Mouse (Mus musculus) limb, embryonic 14.5 days (tissue): ENCODE measurements at regions not wholly inside any gene's neighbourhood (a gene's known extent, or its start where the extent isn't known, plus 50 kb on each side); places are given as distances from the start of the nearest gene placed in this dataset.

ENCODE experiments used
- ATAC-seq: fragments of 200-750 bp; cut with Nextera tagmentation; 2 replicates; pipeline ENCODE4 v1.8.0; 2017; ENCODE audit warnings: low read depth, moderate number of reproducible peaks, moderate TSS enrichment; ENCODE audit not compliant: low FRiP score
- DNase-seq: peaks from one replicate; pipeline ENCODE4 v3.0.0-alpha.2; 2015; ENCODE audit warnings: low spot score
- H3K27ac ChIP-seq: fragments of 300-500 bp; sonication (generic); replicated peaks from 2 replicates; pipeline ENCODE4 v1.5.1; 2014; ENCODE audit warnings: low read depth, mild to moderate bottlenecking, low read length, moderate library complexity, mixed read lengths
- H3K27me3 ChIP-seq: fragments of 300-500 bp; sonication (generic); 2 replicates; pipeline ENCODE4 v1.6.1; 2014; ENCODE audit warnings: low read length, mixed read lengths; ENCODE audit not compliant: control insufficient read depth, insufficient read depth
- H3K36me3 ChIP-seq: fragments of 300-500 bp; sonication (generic); 2 replicates; pipeline ENCODE4 v1.6.1; 2014; ENCODE audit warnings: mild to moderate bottlenecking, low read length, moderate library complexity, mixed read lengths; ENCODE audit not compliant: control insufficient read depth, insufficient read depth
- H3K4me1 ChIP-seq: fragments of 300-500 bp; sonication (generic); 2 replicates; pipeline ENCODE4 v1.6.1; 2014; ENCODE audit warnings: antibody characterized with exemption, low read length, mixed read lengths; ENCODE audit not compliant: control insufficient read depth, insufficient read depth
- H3K4me2 ChIP-seq: fragments of 300-500 bp; sonication (generic); replicated peaks from 2 replicates; pipeline ENCODE4 v1.6.1; 2014; ENCODE audit warnings: low read depth, mild to moderate bottlenecking, low read length, moderate library complexity; ENCODE audit not compliant: severe bottlenecking
- H3K4me3 ChIP-seq: fragments of 300-500 bp; sonication (generic); replicated peaks from 2 replicates; pipeline ENCODE4 v1.5.1; 2014; ENCODE audit warnings: low read length
- H3K9ac ChIP-seq: fragments of 300-500 bp; sonication (generic); 2 replicates; pipeline ENCODE4 v1.6.1; 2014; ENCODE audit warnings: mild to moderate bottlenecking, low read depth, low read length, moderate library complexity; ENCODE audit not compliant: severe bottlenecking
- H3K9me3 ChIP-seq: fragments of 300-500 bp; sonication (generic); 2 replicates; pipeline ENCODE4 v1.6.1; 2016; ENCODE audit warnings: low read length; ENCODE audit not compliant: control insufficient read depth
- POLR2A ChIP-seq: fragments of 200-500 bp; IDR thresholded peaks from 2 replicates; pipeline ENCODE4 v1.8.0; 2012; ENCODE audit warnings: inconsistent platforms, mild to moderate bottlenecking, moderate library complexity, borderline replicate concordance; ENCODE audit not compliant: insufficient read depth, insufficient read length; ENCODE audit errors: extremely low read depth
- WGBS: fragments of 180-500 bp; shearing (Covaris S2); extraction: QIAGEN DNeasy Blood & Tissue Kit; methylation state at CpG from one replicate; pipeline ENCODE4 v1.1.7; 2014; 5-methylcytosine and 5-hydroxymethylcytosine counted together

GRCm38 (mm10) chr6:99979614-99980013 lies 253.4 kb upstream of the Prok2 start:
- no peak for ATAC-seq
- no peak overlapping the region for H3K4me3 ChIP-seq
- H3K27me3 ChIP-seq = no peaks in the 10 kb centered on the region
- no peak for TF ChIP-seq POLR2A
- H3K27ac ChIP-seq = no peak overlapping the region
- H3K4me1 ChIP-seq = peaks cover 3% of the 10 kb centered on the region; the same call in 1 of the 2 replicates
- DNase-seq = no peak
- no peaks in the 10 kb centered on the region for H3K9me3 ChIP-seq
- no peak overlapping the region for H3K9ac ChIP-seq
- 58% methylated on average over 5 of the region's 5 CpGs for WGBS
- no peak overlapping the region for H3K4me2 ChIP-seq
- H3K36me3 ChIP-seq = no peaks in the 10 kb centered on the region

GRCm38 (mm10) chr6:99978164-99978746 lies 252.1 kb upstream of the Prok2 start:
- 66% methylated on average over 6 of the region's 6 CpGs for WGBS
- TF ChIP-seq POLR2A = no peak
- H3K36me3 ChIP-seq = no peaks in the 10 kb centered on the region

GRCm38 (mm10) chr6:99976144-99976543 lies 250.0 kb upstream of the Prok2 start:
- no peak overlapping the region for H3K9ac ChIP-seq
- TF ChIP-seq POLR2A = no peak
- no peaks in the 10 kb centered on the region for H3K9me3 ChIP-seq
- 61% methylated on average over 5 of the region's 5 CpGs for WGBS
- no peaks in the 10 kb centered on the region for H3K36me3 ChIP-seq
- peaks cover 6% of the 10 kb centered on the region; the same call in 1 of the 2 replicates for H3K4me1 ChIP-seq
- H3K4me2 ChIP-seq = no peak overlapping the region
- no peak for ATAC-seq
- H3K4me3 ChIP-seq = no peak overlapping the region
- H3K27me3 ChIP-seq = no peaks in the 10 kb centered on the region
- no peak for DNase-seq
- no peak overlapping the region for H3K27ac ChIP-seq

More at GRCm38 (mm10) chr6:99978164-99978746, 252.1 kb upstream of the Prok2 start:
- ATAC-seq = no peak
- no peak for DNase-seq
- Histone ChIP-seq H3K9ac (no peak overlapping the region), H3K27me3 (no peaks in the 10 kb centered on the region), H3K9me3 (no peaks in the 10 kb centered on the region), H3K4me3 (no peak overlapping the region), H3K4me2 (no peak overlapping the region), H3K27ac (no peak overlapping the region), H3K4me1 (no peaks in the 10 kb centered on the region)

GRCm38 (mm10) chr6:99975486-99975885 lies 249.3 kb upstream of the Prok2 start:
- 70% methylated on average over 7 of the region's 7 CpGs for WGBS

GRCm38 (mm10) chr6:99974464-99974863 lies 248.3 kb upstream of the Prok2 start:
- no peak for DNase-seq
- Histone ChIP-seq H3K9ac (no peak overlapping the region), H3K36me3 (no peaks in the 10 kb centered on the region), H3K4me1 (peaks cover 6% of the 10 kb centered on the region; the same call in 1 of the 2 replicates), H3K4me2 (no peak overlapping the region), H3K9me3 (no peaks in the 10 kb centered on the region), H3K4me3 (no peak overlapping the region), H3K27ac (no peak overlapping the region), H3K27me3 (no peaks in the 10 kb centered on the region)
- TF ChIP-seq POLR2A = no peak
- no peak for ATAC-seq
- 72% methylated on average over 4 of the region's 4 CpGs for WGBS

More at GRCm38 (mm10) chr6:99975486-99975885, 249.3 kb upstream of the Prok2 start:
- Histone ChIP-seq H3K4me2 (no peak overlapping the region), H3K9me3 (no peaks in the 10 kb centered on the region), H3K4me3 (no peak overlapping the region), H3K27ac (no peak overlapping the region), H3K9ac (no peak overlapping the region), H3K27me3 (no peaks in the 10 kb centered on the region), H3K4me1 (peaks cover 6% of the 10 kb centered on the region; the same call in 1 of the 2 replicates), H3K36me3 (no peaks in the 10 kb centered on the region)
- TF ChIP-seq POLR2A = no peak
- no peak for ATAC-seq
- DNase-seq = no peak
